8 mouse cellular contexts compared by ENCODE assay signal in the genomic region with DNA sequence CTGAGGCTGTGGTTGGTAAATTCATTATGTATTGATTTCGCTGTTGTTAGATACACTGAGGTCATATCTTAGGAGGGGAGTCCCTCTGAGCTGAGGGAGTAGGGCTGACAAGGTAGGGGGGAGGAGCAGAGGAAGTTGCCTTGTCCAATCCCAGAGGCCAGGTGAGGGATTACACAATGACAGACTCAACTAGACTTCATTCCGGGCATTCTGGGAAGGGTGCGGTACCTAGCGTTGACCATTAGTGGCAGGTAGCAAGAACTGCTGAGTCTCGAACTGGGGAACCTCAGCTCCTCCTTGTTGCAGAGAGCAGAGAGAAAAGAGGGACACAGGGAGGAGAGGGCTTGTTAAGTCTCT. TPM values are rescaled to one million over a fixed set of nuclear protein-coding genes. Genes with fewer than 3 reads are reported as not detected.
A peak's percentile ranks its signal among the peaks of the same experiment; 100 is the strongest.
DNase-seq lines count a peak whose midpoint lies in the region; ATAC-seq and TF ChIP-seq lines count a peak whose summit lies in the region.

No protein-coding gene starts in this region.

- peak overlapping the region; percentile 53 for H3K4me3 ChIP-seq in kidney, embryonic 15.5 days (replicated peaks)
- H3K4me3 ChIP-seq in embryonic facial prominence, embryonic 15.5 days (replicated peaks), result peak overlapping the region; percentile 47
- peak overlapping the region; percentile 52 for H3K4me3 ChIP-seq in limb, embryonic 13.5 days
- H3K4me3 ChIP-seq in neural tube, embryonic 14.5 days (ENCODE audit: low read depth, low read length), result peak overlapping the region; percentile 39
- no peak overlapping the region for H3K4me3 ChIP-seq in thymus, adult 2 months (ENCODE audit: control insufficient read depth, insufficient read depth, low read length)

- TF ChIP-seq CTCF in thymus, adult 2 months (IDR thresholded peaks at IDR 0.05; ENCODE audit: borderline replicate concordance, control insufficient read depth, extremely low read depth, insufficient read depth, low read length, poor library complexity), result no peak

- TF ChIP-seq POLR2A in thymus, adult 2 months (IDR thresholded peaks at IDR 0.05; ENCODE audit: control insufficient read depth, extremely low read depth, insufficient read depth, low read length, poor library complexity), result no peak

- no peak overlapping the region for H3K27ac ChIP-seq in kidney, embryonic 15.5 days
- peak overlapping the region; percentile 63; the same call in 1 of the 2 replicates for H3K27ac ChIP-seq in embryonic facial prominence, embryonic 15.5 days (replicated peaks)
- H3K27ac ChIP-seq in limb, embryonic 13.5 days, result no peak overlapping the region
- H3K27ac ChIP-seq in neural tube, embryonic 14.5 days (ENCODE audit: low read depth, low read length), result no peak overlapping the region
- no peak overlapping the region for H3K27ac ChIP-seq in thymus, adult 2 months (ENCODE audit: control insufficient read depth, insufficient read depth, low read length)

- DNase-seq in kidney, adult 18-20 months, result no peak
- no peak for DNase-seq in thymus, adult 2 months
- no peak for DNase-seq in right cerebral cortex, adult 18-20 months

- H3K9ac ChIP-seq in kidney, embryonic 15.5 days, result no peak overlapping the region
- no peak overlapping the region for H3K9ac ChIP-seq in embryonic facial prominence, embryonic 15.5 days
- H3K9ac ChIP-seq in limb, embryonic 13.5 days, result peak overlapping the region; percentile 66
- H3K9ac ChIP-seq in neural tube, embryonic 14.5 days (replicated peaks; ENCODE audit: low read depth, low read length), result no peak overlapping the region

- H3K4me1 ChIP-seq in kidney, embryonic 15.5 days, result peaks cover 14% of the 10 kb centered on the region
- H3K4me1 ChIP-seq in embryonic facial prominence, embryonic 15.5 days, result peaks cover 12% of the 10 kb centered on the region
- peaks cover 10% of the 10 kb centered on the region; the same call in 1 of the 2 replicates for H3K4me1 ChIP-seq in limb, embryonic 13.5 days
- no peaks in the 10 kb centered on the region for H3K4me1 ChIP-seq in neural tube, embryonic 14.5 days (ENCODE audit: control insufficient read depth, insufficient read depth, low read length)
- peaks cover 11% of the 10 kb centered on the region for H3K4me1 ChIP-seq in thymus, adult 2 months (replicated peaks; ENCODE audit: control insufficient read depth, insufficient read depth, low read length)

- no peaks in the 10 kb centered on the region for H3K27me3 ChIP-seq in kidney, embryonic 15.5 days
- H3K27me3 ChIP-seq in embryonic facial prominence, embryonic 15.5 days, result no peaks in the 10 kb centered on the region
- peaks cover 11% of the 10 kb centered on the region for H3K27me3 ChIP-seq in limb, embryonic 13.5 days
- H3K27me3 ChIP-seq in neural tube, embryonic 14.5 days (ENCODE audit: control insufficient read depth, insufficient read depth, low read length), result no peaks in the 10 kb centered on the region
- no peaks in the 10 kb centered on the region for H3K27me3 ChIP-seq in thymus, adult 2 months (ENCODE audit: control insufficient read depth, insufficient read depth, low read length)

- peak; percentile 23; the same call in 1 of the 2 replicates for ATAC-seq in kidney, embryonic 15.5 days (replicated peaks; ENCODE audit: low FRiP score)
- no peak for ATAC-seq in embryonic facial prominence, embryonic 15.5 days (ENCODE audit: insufficient number of reproducible peaks, low FRiP score, low TSS enrichment, low read depth)
- ATAC-seq in limb, embryonic 13.5 days (ENCODE audit: low FRiP score, low read depth), result no peak
- 0 out of 2 replicates have a peak, but pooled peaks have one; percentile 8 for ATAC-seq in neural tube, embryonic 14.5 days (ENCODE audit: low read depth)
- ATAC-seq in frontal cortex, adult (ENCODE audit: low TSS enrichment), result no peak

- no peaks in the 10 kb centered on the region for H3K36me3 ChIP-seq in kidney, embryonic 15.5 days
- no peaks in the 10 kb centered on the region for H3K36me3 ChIP-seq in embryonic facial prominence, embryonic 15.5 days
- no peaks in the 10 kb centered on the region for H3K36me3 ChIP-seq in limb, embryonic 13.5 days
- no peaks in the 10 kb centered on the region for H3K36me3 ChIP-seq in neural tube, embryonic 14.5 days (ENCODE audit: control insufficient read depth, insufficient read depth, low read length)
- H3K36me3 ChIP-seq in thymus, adult 2 months (ENCODE audit: control insufficient read depth, insufficient read depth, low read length), result no peaks in the 10 kb centered on the region

- no peaks in the 10 kb centered on the region for H3K9me3 ChIP-seq in kidney, embryonic 15.5 days (replicated peaks)
- H3K9me3 ChIP-seq in embryonic facial prominence, embryonic 15.5 days (replicated peaks), result no peaks in the 10 kb centered on the region
- no peaks in the 10 kb centered on the region for H3K9me3 ChIP-seq in limb, embryonic 13.5 days
- no peaks in the 10 kb centered on the region for H3K9me3 ChIP-seq in neural tube, embryonic 14.5 days (ENCODE audit: control insufficient read depth, low read length)

- H3K4me2 ChIP-seq in kidney, embryonic 15.5 days, result peak overlapping the region; percentile 92
- peak overlapping the region; percentile 81 for H3K4me2 ChIP-seq in embryonic facial prominence, embryonic 15.5 days (replicated peaks)
- peak overlapping the region; percentile 85 for H3K4me2 ChIP-seq in limb, embryonic 13.5 days (replicated peaks)
- peak overlapping the region; percentile 59; the same call in 1 of the 2 replicates for H3K4me2 ChIP-seq in neural tube, embryonic 14.5 days (ENCODE audit: low read depth, low read length)

- WGBS in kidney, embryonic 15.5 days, result 27% methylated on average over 5 of the region's 5 CpGs
- 19% methylated on average over 5 of the region's 5 CpGs for WGBS in embryonic facial prominence, embryonic 15.5 days
- WGBS in limb, embryonic 13.5 days, result 23% methylated on average over 5 of the region's 5 CpGs
- WGBS in neural tube, embryonic 14.5 days, result 13% methylated on average over 5 of the region's 5 CpGs
- WGBS in thymus, adult 2 months, result 77% methylated on average over 5 of the region's 5 CpGs

RNA-seq across cellular contexts. Expression of a gene that starts 7.8 kb away (rescaled TPM):
- 0.60 and 1.3 TPM in 2 replicates for polyA plus RNA-seq in kidney, embryonic 15.5 days (2015; fragmentation: Nextera tagmentation; extraction: Ambion mirVana)
- polyA plus RNA-seq in embryonic facial prominence, embryonic 15.5 days (2015; fragmentation: Nextera tagmentation; extraction: Ambion mirVana), result 7.6 and 8.9 TPM in 2 replicates
- 1.6 TPM in 2 replicates for polyA plus RNA-seq in limb, embryonic 13.5 days (2015; fragmentation: Nextera tagmentation; extraction: Ambion mirVana)
- polyA plus RNA-seq in neural tube, embryonic 14.5 days (2014; fragmentation: Nextera tagmentation; extraction: Ambion mirVana), result 2.2 and 5.0 TPM in 2 replicates
- 2.0 and 2.5 TPM in 2 replicates for polyA plus RNA-seq in thymus, adult 2 months (2012; rRNA removed)

RNA-seq across cellular contexts. Expression of a gene that starts 11.2 kb away (rescaled TPM):
- 0.27 and 0.51 TPM in 2 replicates for polyA plus RNA-seq in kidney, embryonic 15.5 days (2015; fragmentation: Nextera tagmentation; extraction: Ambion mirVana)
- 0.35 and 0.51 TPM in 2 replicates for polyA plus RNA-seq in embryonic facial prominence, embryonic 15.5 days (2015; fragmentation: Nextera tagmentation; extraction: Ambion mirVana)
- 0.52 and 0.55 TPM in 2 replicates for polyA plus RNA-seq in limb, embryonic 13.5 days (2015; fragmentation: Nextera tagmentation; extraction: Ambion mirVana)
- polyA plus RNA-seq in neural tube, embryonic 14.5 days (2014; fragmentation: Nextera tagmentation; extraction: Ambion mirVana), result 0.33 and 0.48 TPM in 2 replicates
- 0.65 and 1.3 TPM in 2 replicates for polyA plus RNA-seq in thymus, adult 2 months (2012; rRNA removed)

RNA-seq across cellular contexts. Expression of a gene that starts 13.3 kb away (rescaled TPM):
- polyA plus RNA-seq in kidney, embryonic 15.5 days (2015; fragmentation: Nextera tagmentation; extraction: Ambion mirVana), result 0.42 and 0.46 TPM in 2 replicates
- polyA plus RNA-seq in embryonic facial prominence, embryonic 15.5 days (2015; fragmentation: Nextera tagmentation; extraction: Ambion mirVana), result 0.55 and 0.64 TPM in 2 replicates
- polyA plus RNA-seq in limb, embryonic 13.5 days (2015; fragmentation: Nextera tagmentation; extraction: Ambion mirVana), result 0.74 and 1.2 TPM in 2 replicates
- 0.43 and 0.52 TPM in 2 replicates for polyA plus RNA-seq in neural tube, embryonic 14.5 days (2014; fragmentation: Nextera tagmentation; extraction: Ambion mirVana)
- polyA plus RNA-seq in thymus, adult 2 months (2012; rRNA removed), result 0.69 and 1.1 TPM in 2 replicates

RNA-seq across cellular contexts. Expression of a gene that starts 23.2 kb away (rescaled TPM):
- polyA plus RNA-seq in kidney, embryonic 15.5 days (2015; fragmentation: Nextera tagmentation; extraction: Ambion mirVana), result 0.08 and 0.42 TPM in 2 replicates
- polyA plus RNA-seq in embryonic facial prominence, embryonic 15.5 days (2015; fragmentation: Nextera tagmentation; extraction: Ambion mirVana), result 28.7 and 30.5 TPM in 2 replicates
- polyA plus RNA-seq in limb, embryonic 13.5 days (2015; fragmentation: Nextera tagmentation; extraction: Ambion mirVana), result 0.22 and 0.25 TPM in 2 replicates
- polyA plus RNA-seq in neural tube, embryonic 14.5 days (2014; fragmentation: Nextera tagmentation; extraction: Ambion mirVana), result 0.43 and 0.67 TPM in 2 replicates
- 1.00 and 1.1 TPM in 2 replicates for polyA plus RNA-seq in thymus, adult 2 months (2012; rRNA removed)

RNA-seq across cellular contexts. Expression of a gene that starts 38.5 kb away (rescaled TPM):
- 12.1 and 13.7 TPM in 2 replicates for polyA plus RNA-seq in kidney, embryonic 15.5 days (2015; fragmentation: Nextera tagmentation; extraction: Ambion mirVana)
- polyA plus RNA-seq in embryonic facial prominence, embryonic 15.5 days (2015; fragmentation: Nextera tagmentation; extraction: Ambion mirVana), result 29.6 and 34.4 TPM in 2 replicates
- polyA plus RNA-seq in limb, embryonic 13.5 days (2015; fragmentation: Nextera tagmentation; extraction: Ambion mirVana), result 9.3 and 12.0 TPM in 2 replicates
- polyA plus RNA-seq in neural tube, embryonic 14.5 days (2014; fragmentation: Nextera tagmentation; extraction: Ambion mirVana), result 6.5 and 9.4 TPM in 2 replicates
- polyA plus RNA-seq in thymus, adult 2 months (2012; rRNA removed), result 28.0 and 29.6 TPM in 2 replicates

Comparison
In these comparisons a context has a peak if more than half of its experiments do, and no peak if none do; other contexts are left out.
1. ATAC-seq: peak in kidney, embryonic 15.5 days (single experiment) and neural tube, embryonic 14.5 days (single experiment); none in embryonic facial prominence, embryonic 15.5 days (single experiment), limb, embryonic 13.5 days (single experiment) and frontal cortex, adult (single experiment).
2. Peak in every context shown above with its lines, with median percentiles within 50 percentile points of each other: H3K4me2 ChIP-seq.